Mouse (Mus musculus) layer of hippocampus, adult 2 months (tissue): Measurements from ENCODE around the gene Olfr1442. TPM values are rescaled to one million over a fixed set of nuclear protein-coding genes. Genes with fewer than 3 reads are reported as not detected.
A peak's percentile ranks its signal among the peaks of the same experiment; 100 is the strongest.
"Not testable (repeated sequence)": the region's sequence is repeated elsewhere in the genome, so short reads cannot be mapped to it uniquely, and the experiment has no call there.

Experiments used
- DNase-seq, 2 experiments: peaks; one replicate each; pipeline ENCODE4 v3.0.0; 2022; ENCODE audit warnings: low spot score in 2 of 2
- H3K27ac ChIP-seq: fragments of 200-600 bp; 2 replicates; pipeline ENCODE4 v1.8.1; 2022
- H3K4me3 ChIP-seq: fragments of 200-600 bp; 2 replicates; pipeline ENCODE4 v1.8.1; 2022; ENCODE audit warnings: mild to moderate bottlenecking
- CTCF ChIP-seq: fragments of 200-600 bp; conservative IDR thresholded peaks from 2 replicates; pipeline ENCODE4 v1.8.1; 2022; ENCODE audit warnings: antibody characterized with exemption, mild to moderate bottlenecking, moderate library complexity
- total RNA-seq, 2 experiments: library from RNA; stranded (reverse); gene quantifications; 2 replicates each; pipeline ENCODE4 v1.2.3; 2021

Gene Olfr1442
- total RNA-seq, 2 experiments from 2014 or later: not detected

DNA sequence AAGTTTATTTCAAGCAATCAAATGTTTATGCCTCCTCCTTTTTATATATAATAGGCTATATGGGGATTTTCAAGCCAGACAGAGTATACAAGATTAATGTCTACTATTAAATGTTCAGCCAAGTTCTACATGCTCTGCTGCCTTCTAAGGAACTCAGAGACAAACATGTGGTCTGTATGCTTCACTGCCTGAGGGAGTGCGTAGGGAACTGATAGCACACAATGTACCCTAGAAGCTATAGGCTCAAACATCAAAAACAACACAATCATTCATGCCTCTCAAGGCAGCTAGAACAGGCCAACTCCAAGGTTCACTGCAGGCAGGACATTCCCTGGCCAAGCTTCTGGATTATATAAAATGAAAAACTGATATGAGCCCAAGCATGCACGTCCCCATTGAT lies 38.2 kb downstream of the Olfr1442 start:
- H3K27ac ChIP-seq: no peak overlapping the region
- DNase-seq: no peak
- no peak overlapping the region for H3K4me3 ChIP-seq
- no peak for TF ChIP-seq CTCF

GRCm38 (mm10) chr19:12708986-12709385 lies 38.7 kb downstream of the Olfr1442 start:
- no peak for TF ChIP-seq CTCF
- Histone ChIP-seq H3K4me3 (no peak overlapping the region), H3K27ac (no peak overlapping the region)
- no peak for DNase-seq

DNA sequence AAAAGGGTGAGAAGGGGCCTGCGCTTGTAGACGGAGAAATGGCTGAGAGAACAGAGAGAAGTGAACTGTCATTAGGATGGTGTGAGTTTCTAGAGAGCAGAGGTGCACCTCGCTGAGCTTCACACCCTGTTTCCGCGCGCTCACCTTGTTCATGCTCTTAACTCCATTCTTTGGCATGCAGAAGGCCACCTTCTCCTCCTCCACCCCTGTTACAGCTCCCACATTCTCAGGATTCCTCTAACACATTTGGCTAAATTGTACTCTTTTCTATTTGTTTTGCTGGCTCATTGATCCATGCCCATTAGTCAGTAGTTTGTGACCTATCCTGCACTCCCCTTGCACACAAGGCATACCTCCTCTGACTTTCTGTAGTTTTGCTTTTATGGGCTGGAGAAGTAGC lies 49.0 kb downstream of the Olfr1442 start:
- DNase-seq: no peak
- TF ChIP-seq CTCF: no peak
- no peak overlapping the region for H3K27ac ChIP-seq
- no peak overlapping the region for H3K4me3 ChIP-seq

DNA sequence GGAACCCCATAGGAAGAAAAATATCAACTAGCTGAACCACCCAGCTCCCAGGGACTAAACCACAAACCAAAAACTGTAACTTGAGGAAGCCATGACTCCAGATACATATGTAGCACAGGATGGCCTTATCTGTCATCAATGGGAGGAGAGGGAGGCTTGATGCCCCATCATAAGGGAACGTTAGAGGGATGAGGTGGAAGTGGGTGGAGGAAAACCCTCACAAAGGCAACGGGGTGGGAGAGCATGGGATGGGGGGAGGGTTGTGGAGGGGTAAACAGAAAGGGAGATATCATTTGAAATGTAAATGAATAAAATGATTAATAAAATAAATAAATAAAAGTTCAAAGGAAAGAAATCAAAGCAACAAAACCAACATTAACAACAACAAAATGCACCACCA lies 50.2 kb downstream of the Olfr1442 start:
- no peak for DNase-seq
- no peak overlapping the region for H3K27ac ChIP-seq
- H3K4me3 ChIP-seq: no peak overlapping the region
- TF ChIP-seq CTCF: no peak

- not testable (repeated sequence) for H3K27ac ChIP-seq, DNase-seq, H3K4me3 ChIP-seq
These were observed 50.7 kb downstream of the Olfr1442 start for GRCm38 (mm10) chr19:12720919-12721318.

DNA sequence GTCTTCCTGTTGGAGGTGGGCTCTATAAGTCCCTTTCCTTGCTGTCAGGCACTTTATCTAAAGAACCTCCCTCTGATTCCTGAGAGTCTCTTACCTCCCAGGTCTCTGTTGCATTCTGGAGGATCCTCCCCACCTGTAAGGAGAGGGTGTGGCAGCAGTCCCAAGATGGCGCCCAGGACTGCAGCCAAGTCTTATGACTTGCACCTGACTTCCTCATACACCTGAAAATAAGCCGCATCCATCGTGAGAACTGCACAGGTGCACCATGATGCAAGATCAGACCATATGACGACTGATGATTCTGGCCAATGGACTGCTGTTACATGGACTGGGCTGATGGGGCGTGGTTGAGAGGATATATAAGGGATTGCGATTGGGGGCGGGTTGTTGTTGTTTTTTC lies 51.4 kb downstream of the Olfr1442 start:
- not testable (repeated sequence) for H3K4me3 ChIP-seq

GRCm38 (mm10) chr19:12722308-12722707 lies 52.1 kb downstream of the Olfr1442 start:
- no peak overlapping the region for H3K4me3 ChIP-seq
- peak; percentile 72 for TF ChIP-seq CTCF
- peak in 1 of 2 experiments; percentile 23 for DNase-seq
- H3K27ac ChIP-seq: no peak overlapping the region

More for the DNA sequence above, 51.4 kb downstream of the Olfr1442 start:
- DNase-seq, H3K27ac ChIP-seq: not testable (repeated sequence)

GRCm38 (mm10) chr19:12725851-12726250 lies 55.6 kb downstream of the Olfr1442 start:
- no peak for TF ChIP-seq CTCF
- H3K4me3 ChIP-seq: no peak overlapping the region
- no peak for DNase-seq
- no peak overlapping the region for H3K27ac ChIP-seq

Other genes starting within 250 kb of the Olfr1442 start
- not detected for gene Pfpl, start 242.5 kb upstream of the Olfr1442 start, total RNA-seq
- gene Mpeg1, start 209.7 kb upstream of the Olfr1442 start, total RNA-seq: 1 to 10 TPM; 5.4 to 6.6 TPM
- gene Dtx4, start 169.0 kb upstream of the Olfr1442 start, total RNA-seq: 10 to 100 TPM; 32.5 to 35.9 TPM
- 1 to 10 TPM; 1.5 to 2.0 TPM for gene Fam111a, start 124.7 kb upstream of the Olfr1442 start, total RNA-seq
- gene Gm4952, start 70.5 kb upstream of the Olfr1442 start, total RNA-seq: not detected
- gene Glyat, start 37.1 kb upstream of the Olfr1442 start, total RNA-seq: under 1 TPM in 1 of 2 experiments, not detected in 1; 0.20 TPM
- gene Olfr1443, start 7.7 kb downstream of the Olfr1442 start, total RNA-seq: not detected
- not detected for gene Keg1, start 25.3 kb downstream of the Olfr1442 start, total RNA-seq
- 1 to 10 TPM; 3.1 to 4.1 TPM for gene Cntf, start 95.2 kb downstream of the Olfr1442 start, total RNA-seq
- 10 to 100 TPM; 87.6 to 94.8 TPM for gene Zfp91, start 125.7 kb downstream of the Olfr1442 start, total RNA-seq
- 1 to 10 TPM; 1.1 to 1.3 TPM for gene Lpxn, start 125.8 kb downstream of the Olfr1442 start, total RNA-seq
- not detected for gene Gm5244, start 176.2 kb downstream of the Olfr1442 start, total RNA-seq
- not detected for gene Olfr1444, start 186.8 kb downstream of the Olfr1442 start, total RNA-seq
- not detected for gene Olfr1445, start 213.4 kb downstream of the Olfr1442 start, total RNA-seq
- not detected for gene Olfr1446, start 223.1 kb downstream of the Olfr1442 start, total RNA-seq
- gene Olfr1447, start 233.3 kb downstream of the Olfr1442 start, total RNA-seq: not detected